Mouse (Mus musculus) left cerebral cortex, postnatal 36 days (tissue): ENCODE data around the gene Urb2. TPM values are rescaled to one million over a fixed set of nuclear protein-coding genes. Genes with fewer than 3 reads are reported as not detected.
"Not testable (repeated sequence)": the region's sequence is repeated elsewhere in the genome, so short reads cannot be mapped to it uniquely, and the experiment has no call there.

Source experiments
- DNase-seq, 2 experiments: peaks; one replicate each; pipeline ENCODE4 v3.0.0; 2021 to 2022; ENCODE audit warnings: low spot score in 2 of 2, mixed read lengths in 1 of 2
- intact Hi-C: fragments of 180-260 bp; cut with DNase I; formaldehyde crosslinking; loops from one replicate; pipeline ENCODE4 v1.15.1; 2025
- total RNA-seq, 2 experiments: library from RNA; stranded (reverse); gene quantifications; 2 replicates each; pipeline ENCODE4 v1.2.3; 2021

The Urb2 gene
- total RNA-seq, 2 experiments from 2014 or later, result 11.2 to 11.3 TPM

GRCm38 (mm10) chr8:124011989-124012586, 9.2 kb upstream of the Urb2 start:
- DNase-seq, result no peak
- intact Hi-C loops, result no loop called here

- DNase-seq, intact Hi-C loops: not testable (repeated sequence)
These were observed 7.0 kb upstream of the Urb2 start for GRCm38 (mm10) chr8:124014299-124014698.

GRCm38 (mm10) chr8:124014751-124015150, 6.6 kb upstream of the Urb2 start:
- DNase-seq, result no peak
- intact Hi-C loops, result no loop called here

- intact Hi-C loops, result loop anchor here (2.0 to 5.0 kb wide), 2 partner anchors 37 to 72 kb away; partner anchors contain the start of genes Abcb10 and Nup133
- no peak for DNase-seq
These were observed 1.5 kb upstream of the Urb2 start for GRCm38 (mm10) chr8:124019782-124020181.

- DNase-seq, result peak in 1 of 2 experiments; percentile 31
- intact Hi-C loops, result loop anchor here (2.0 to 5.0 kb wide), 2 partner anchors 38 to 73 kb away; partner anchors contain the start of genes Abcb10 and Nup133
These were observed 670 bp upstream of the Urb2 start for GRCm38 (mm10) chr8:124020439-124021236.

- intact Hi-C loops, DNase-seq: not testable (repeated sequence)
These were observed 5.0 kb downstream of the Urb2 start for GRCm38 (mm10) chr8:124026265-124026664.

- no peak for DNase-seq
- intact Hi-C loops, result no loop called here
These were observed 6.5 kb downstream of the Urb2 start for GRCm38 (mm10) chr8:124027831-124028230.

- DNase-seq, result no peak
- intact Hi-C loops, result no loop called here
These were observed 12.1 kb downstream of the Urb2 start for GRCm38 (mm10) chr8:124033400-124033799.

GRCm38 (mm10) chr8:124038121-124038520, 16.8 kb downstream of the Urb2 start:
- intact Hi-C loops, result no loop called here
- DNase-seq, result no peak

- DNase-seq, result no peak
- intact Hi-C loops, result no loop called here
These were observed 18.0 kb downstream of the Urb2 start for GRCm38 (mm10) chr8:124039351-124039750.

- intact Hi-C loops, result no loop called here
- DNase-seq, result no peak
These were observed 20.9 kb downstream of the Urb2 start for GRCm38 (mm10) chr8:124042201-124042600.

- DNase-seq, result no peak
- intact Hi-C loops, result no loop called here
These were observed 23.1 kb downstream of the Urb2 start for GRCm38 (mm10) chr8:124044421-124044820.

- intact Hi-C loops, result no loop called here
- no peak for DNase-seq
These were observed 23.6 kb downstream of the Urb2 start for GRCm38 (mm10) chr8:124044931-124045330.

- no peak for DNase-seq
These were observed 24.5 kb downstream of the Urb2 start for GRCm38 (mm10) chr8:124045856-124046255.

GRCm38 (mm10) chr8:124052110-124052509, 30.8 kb downstream of the Urb2 start:
- intact Hi-C loops, result loop anchor here (1.0 to 5.0 kb wide), 2 partner anchors 180 to 297 kb away; partner anchors contain the start of gene Galnt2
- peak; percentile 58 to 69 for DNase-seq

More at GRCm38 (mm10) chr8:124045856-124046255, 24.5 kb downstream of the Urb2 start:
- intact Hi-C loops, result no loop called here

- intact Hi-C loops, result loop anchor here (1.0 to 5.0 kb wide), 2 partner anchors 180 to 297 kb away; partner anchors contain the start of gene Galnt2
These were observed 31.3 kb downstream of the Urb2 start for GRCm38 (mm10) chr8:124052568-124052967.

GRCm38 (mm10) chr8:124056832-124057655, 35.7 kb downstream of the Urb2 start:
- intact Hi-C loops, result no loop called here
- no peak for DNase-seq

More at GRCm38 (mm10) chr8:124052568-124052967, 31.3 kb downstream of the Urb2 start:
- no peak for DNase-seq

GRCm38 (mm10) chr8:124066325-124067058, 45.2 kb downstream of the Urb2 start:
- no peak for DNase-seq
- intact Hi-C loops, result no loop called here
